Mouse (Mus musculus): ENCODE results near the gene Tm9sf2.

GRCm38 (mm10) chr14:122061376-122061775 lies 45.5 kb upstream of the Tm9sf2 start:
- no peak for TF ChIP-seq POLR2A (IDR thresholded peaks at IDR 0.05; ENCODE audit: extremely low read depth, insufficient read depth, low read length)
- TF ChIP-seq CTCF (IDR thresholded peaks at IDR 0.05; ENCODE audit: low read depth, low read length), result no peak
